Mouse (Mus musculus): ENCODE data around the gene Slc6a5. TPM values are rescaled to one million over a fixed set of nuclear protein-coding genes. Genes with fewer than 3 reads are reported as not detected.

The Slc6a5 gene
- polyA plus RNA-seq, 1 experiment: 0.01 TPM

- Histone ChIP-seq H3K27ac (ENCODE audit: control insufficient read depth, insufficient read depth, low read depth, low read length) (no peak overlapping the region), H3K4me3 (ENCODE audit: control insufficient read depth, low read depth, low read length) (no peak overlapping the region), H3K27me3 (ENCODE audit: control insufficient read depth, insufficient read depth, low read length) (peaks cover 7% of the 10 kb centered on the region), H3K4me1 (ENCODE audit: control insufficient read depth, insufficient read depth, low read length) (peaks cover 8% of the 10 kb centered on the region), H3K36me3 (ENCODE audit: control insufficient read depth, insufficient read depth, low read length) (no peaks in the 10 kb centered on the region)
- no peak for TF ChIP-seq POLR2A (IDR thresholded peaks at IDR 0.05; ENCODE audit: control insufficient read depth, low read depth, low read length)
- TF ChIP-seq CTCF (IDR thresholded peaks at IDR 0.05; ENCODE audit: control insufficient read depth, insufficient read depth, insufficient replicate concordance, low read depth, low read length): no peak
Measured at GRCm38 (mm10) chr7:49907191-49908171, 2.5 kb upstream of the Slc6a5 start.

GRCm38 (mm10) chr7:49908181-49908855, 1.6 kb upstream of the Slc6a5 start:
- Histone ChIP-seq H3K27ac (ENCODE audit: control insufficient read depth, insufficient read depth, low read depth, low read length) (no peak overlapping the region), H3K4me3 (ENCODE audit: control insufficient read depth, low read depth, low read length) (no peak overlapping the region), H3K36me3 (ENCODE audit: control insufficient read depth, insufficient read depth, low read length) (no peaks in the 10 kb centered on the region), H3K27me3 (ENCODE audit: control insufficient read depth, insufficient read depth, low read length) (peaks cover 7% of the 10 kb centered on the region), H3K4me1 (ENCODE audit: control insufficient read depth, insufficient read depth, low read length) (peaks cover 8% of the 10 kb centered on the region)
- TF ChIP-seq POLR2A (IDR thresholded peaks at IDR 0.05; ENCODE audit: control insufficient read depth, low read depth, low read length): no peak
- no peak for TF ChIP-seq CTCF (IDR thresholded peaks at IDR 0.05; ENCODE audit: control insufficient read depth, insufficient read depth, insufficient replicate concordance, low read depth, low read length)

GRCm38 (mm10) chr7:49908990-49909411, 945 bp upstream of the Slc6a5 start:
- H3K27ac ChIP-seq (ENCODE audit: control insufficient read depth, insufficient read depth, low read depth, low read length): no peak overlapping the region
- no peaks in the 10 kb centered on the region for H3K36me3 ChIP-seq (ENCODE audit: control insufficient read depth, insufficient read depth, low read length)
- no peak overlapping the region for H3K4me3 ChIP-seq (ENCODE audit: control insufficient read depth, low read depth, low read length)
- no peak for TF ChIP-seq POLR2A (IDR thresholded peaks at IDR 0.05; ENCODE audit: control insufficient read depth, low read depth, low read length)
- no peak for TF ChIP-seq CTCF (IDR thresholded peaks at IDR 0.05; ENCODE audit: control insufficient read depth, insufficient read depth, insufficient replicate concordance, low read depth, low read length)
- H3K27me3 ChIP-seq (ENCODE audit: control insufficient read depth, insufficient read depth, low read length): peaks cover 7% of the 10 kb centered on the region
- H3K4me1 ChIP-seq (ENCODE audit: control insufficient read depth, insufficient read depth, low read length): peaks cover 8% of the 10 kb centered on the region

- Histone ChIP-seq H3K4me3 (ENCODE audit: control insufficient read depth, low read depth, low read length) (no peak overlapping the region), H3K27ac (ENCODE audit: control insufficient read depth, insufficient read depth, low read depth, low read length) (no peak overlapping the region), H3K4me1 (ENCODE audit: control insufficient read depth, insufficient read depth, low read length) (peaks cover 10% of the 10 kb centered on the region), H3K36me3 (ENCODE audit: control insufficient read depth, insufficient read depth, low read length) (no peaks in the 10 kb centered on the region), H3K27me3 (ENCODE audit: control insufficient read depth, insufficient read depth, low read length) (peaks cover 11% of the 10 kb centered on the region)
- TF ChIP-seq CTCF (IDR thresholded peaks at IDR 0.05; ENCODE audit: control insufficient read depth, insufficient read depth, insufficient replicate concordance, low read depth, low read length): no peak
- no peak for TF ChIP-seq POLR2A (IDR thresholded peaks at IDR 0.05; ENCODE audit: control insufficient read depth, low read depth, low read length)
Measured at GRCm38 (mm10) chr7:49910361-49910760, 415 bp downstream of the Slc6a5 start.

- TF ChIP-seq POLR2A (IDR thresholded peaks at IDR 0.05; ENCODE audit: control insufficient read depth, low read depth, low read length) (no peak), CTCF (IDR thresholded peaks at IDR 0.05; ENCODE audit: control insufficient read depth, insufficient read depth, insufficient replicate concordance, low read depth, low read length) (no peak)
- Histone ChIP-seq H3K4me1 (ENCODE audit: control insufficient read depth, insufficient read depth, low read length) (peaks cover 10% of the 10 kb centered on the region), H3K27ac (ENCODE audit: control insufficient read depth, insufficient read depth, low read depth, low read length) (no peak overlapping the region), H3K27me3 (ENCODE audit: control insufficient read depth, insufficient read depth, low read length) (peaks cover 11% of the 10 kb centered on the region), H3K4me3 (ENCODE audit: control insufficient read depth, low read depth, low read length) (no peak overlapping the region), H3K36me3 (ENCODE audit: control insufficient read depth, insufficient read depth, low read length) (no peaks in the 10 kb centered on the region)
Measured at GRCm38 (mm10) chr7:49911147-49911946, 1.4 kb downstream of the Slc6a5 start.

GRCm38 (mm10) chr7:49911947-49912262, 2.0 kb downstream of the Slc6a5 start:
- TF ChIP-seq POLR2A (IDR thresholded peaks at IDR 0.05; ENCODE audit: control insufficient read depth, low read depth, low read length) (no peak), CTCF (IDR thresholded peaks at IDR 0.05; ENCODE audit: control insufficient read depth, insufficient read depth, insufficient replicate concordance, low read depth, low read length) (no peak)
- Histone ChIP-seq H3K27ac (ENCODE audit: control insufficient read depth, insufficient read depth, low read depth, low read length) (no peak overlapping the region), H3K4me1 (ENCODE audit: control insufficient read depth, insufficient read depth, low read length) (peaks cover 10% of the 10 kb centered on the region), H3K36me3 (ENCODE audit: control insufficient read depth, insufficient read depth, low read length) (no peaks in the 10 kb centered on the region), H3K27me3 (ENCODE audit: control insufficient read depth, insufficient read depth, low read length) (peaks cover 11% of the 10 kb centered on the region), H3K4me3 (ENCODE audit: control insufficient read depth, low read depth, low read length) (no peak overlapping the region)
